Mouse (Mus musculus): ENCODE data around the gene Olfr477.

DNA sequence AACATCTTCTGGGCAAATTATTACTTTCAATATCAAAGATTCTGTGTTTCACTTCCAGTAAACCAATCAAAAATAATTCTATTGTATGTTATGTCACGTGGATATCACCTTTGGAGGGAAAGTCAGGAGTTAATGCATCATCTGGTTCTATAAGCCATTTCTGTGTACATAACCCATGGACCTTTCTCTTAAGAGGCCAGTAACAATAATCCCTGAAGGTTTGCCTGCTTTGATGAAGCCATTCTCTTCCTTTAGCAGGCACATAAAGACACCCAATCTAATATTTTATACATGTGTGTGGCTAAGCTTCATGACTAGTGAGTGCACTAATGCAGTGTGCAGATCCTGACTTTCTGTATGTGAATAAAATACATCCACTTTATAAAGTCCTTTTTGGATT lies 22.0 kb upstream of the Olfr477 start, which contains the start of gene Olfr476:
- no peak for TF ChIP-seq CTCF (IDR thresholded peaks at IDR 0.05)
- no peak for TF ChIP-seq EP300 (IDR thresholded peaks at IDR 0.05)
